20 mouse cellular contexts compared by ENCODE assay signal in genomic region chr16:76054976-76055375, GRCm38 (mm10).
"Had no signal": no experiment of that assay in that cellular context is flagged by ENCODE, and none has a peak within 500 bp of the region (broad histone marks: within the 10 kb centered on the region; RNA-seq: fewer than 3 reads in every experiment).

No protein-coding gene starts in this region.

- ATAC-seq: hindbrain, embryonic 16.5 days; intestine, embryonic 15.5 days; intestine, postnatal 0 days had no signal

- H3K36me3 ChIP-seq: heart, embryonic 13.5 days; heart, embryonic 15.5 days; hindbrain, embryonic 10.5 days; hindbrain, embryonic 12.5 days; intestine, embryonic 15.5 days; limb, embryonic 13.5 days; limb, embryonic 15.5 days had no signal

- H3K27me3 ChIP-seq: heart, embryonic 13.5 days; heart, embryonic 15.5 days; hindbrain, embryonic 12.5 days; intestine, embryonic 15.5 days; limb, embryonic 13.5 days; limb, embryonic 15.5 days had no signal

- DNase-seq: gastrocnemius, adult 2 months; gastrocnemius, postnatal 10 days; gastrocnemius, postnatal 25 days; heart, adult 2 months; heart, postnatal 14 days; heart, postnatal 36 days; kidney, adult 18-20 months; kidney, adult 8-10 months; kidney, postnatal 10 days; kidney, postnatal 25 days; kidney, postnatal 4 days had no signal
